Mouse (Mus musculus) CH12.LX (cell line): Measurements from ENCODE around the gene Arhgef12. TPM values are rescaled to one million over a fixed set of nuclear protein-coding genes. Genes with fewer than 3 reads are reported as not detected.

Experiments used
- DNase-seq: peaks from one replicate; pipeline ENCODE4 v3.0.0-alpha.2; 2013; ENCODE audit errors: extremely low read depth
- H3K27ac ChIP-seq: 2 replicates; pipeline ENCODE4 v1.5.1; 2012; ENCODE audit warnings: low read depth, mild to moderate bottlenecking, control low read depth, moderate library complexity; ENCODE audit not compliant: insufficient read depth
- H3K27me3 ChIP-seq: replicated peaks from 2 replicates; pipeline ENCODE3; 2012; ENCODE audit warnings: inconsistent platforms
- H3K36me3 ChIP-seq, 2 experiments: replicated peaks in 1 of 2; 2 replicates each; pipeline versions ENCODE3 to v1.6.1; 2012; ENCODE audit warnings: inconsistent platforms in 1 of 2, low read length in 1 of 2, mild to moderate bottlenecking in 1 of 2, mixed read lengths in 1 of 2, moderate library complexity in 1 of 2; ENCODE audit not compliant: control insufficient read depth in 1 of 2, insufficient read depth in 1 of 2
- H3K4me1 ChIP-seq, 2 experiments: 2 replicates each; pipeline ENCODE4 v1.6.1; 2012; ENCODE audit warnings: inconsistent platforms in 1 of 2, moderate library complexity in 1 of 2; ENCODE audit not compliant: insufficient read depth in 2 of 2, control insufficient read depth in 1 of 2
- H3K4me2 ChIP-seq: 2 replicates; pipeline ENCODE4 v1.6.1; 2012; ENCODE audit warnings: low read depth, mild to moderate bottlenecking, control low read depth; ENCODE audit not compliant: poor library complexity, insufficient read depth, severe bottlenecking
- H3K4me3 ChIP-seq, 3 experiments: fragments of 150-350 bp in 1 of 3; sonication (generic) in 1 of 3; replicated peaks in 1 of 3; 2 replicates each; pipeline versions ENCODE3 to v1.5.1; 2011 to 2012; ENCODE audit warnings: low read depth in 2 of 3, low read length in 2 of 3, mild to moderate bottlenecking in 2 of 3, moderate library complexity in 2 of 3, control low read depth in 1 of 3, improper control_type of control experiment in 1 of 3, inconsistent platforms in 1 of 3, mixed read lengths in 1 of 3; ENCODE audit not compliant: poor library complexity in 1 of 3
- H3K79me2 ChIP-seq: replicated peaks from 2 replicates; pipeline ENCODE4 v1.6.1; 2012; ENCODE audit warnings: mild to moderate bottlenecking, moderate library complexity; ENCODE audit not compliant: control insufficient read depth, poor library complexity, insufficient read depth, severe bottlenecking; ENCODE audit errors: extremely low read depth
- H3K9ac ChIP-seq: 2 replicates; pipeline ENCODE4 v1.6.1; 2012; ENCODE audit warnings: low read depth, mild to moderate bottlenecking, control low read depth, moderate library complexity; ENCODE audit not compliant: insufficient read depth
- H3K9me3 ChIP-seq: replicated peaks from 2 replicates; pipeline ENCODE3; 2012; ENCODE audit warnings: low read length, inconsistent platforms, mixed read lengths
- BHLHE40 ChIP-seq: IDR thresholded peaks from 2 replicates; pipeline ENCODE4 v1.6.1; 2011; ENCODE audit warnings: mild to moderate bottlenecking, low read depth, low read length, improper control_type of control experiment
- CHD2 ChIP-seq: IDR thresholded peaks from 2 replicates; pipeline ENCODE4 v1.6.1; 2011; ENCODE audit warnings: low read length, improper control_type of control experiment
- CTCF ChIP-seq, 2 experiments: IDR thresholded peaks in 1 of 2; conservative IDR thresholded peaks in 1 of 2; 2 replicates each; pipeline ENCODE4 v1.5.1; 2011 to 2012; ENCODE audit warnings: low read depth in 2 of 2, low read length in 2 of 2, improper control_type of control experiment in 1 of 2, inconsistent platforms in 1 of 2, mild to moderate bottlenecking in 1 of 2, moderate library complexity in 1 of 2
- E2F4 ChIP-seq: IDR thresholded peaks from 2 replicates; pipeline ENCODE4 v1.6.1; 2011; ENCODE audit warnings: low read depth, low read length, improper control_type of control experiment; ENCODE audit not compliant: insufficient replicate concordance
- EP300 ChIP-seq: IDR thresholded peaks from 2 replicates; pipeline ENCODE4 v1.6.1; 2011; ENCODE audit warnings: low read length, improper control_type of control experiment
- ETS1 ChIP-seq: conservative IDR thresholded peaks from 2 replicates; pipeline ENCODE4 v1.6.1; 2012; ENCODE audit warnings: low read depth, mild to moderate bottlenecking, inconsistent platforms, low read length, improper control_type of control experiment, moderate library complexity
- GABPA ChIP-seq: IDR thresholded peaks from 2 replicates; pipeline ENCODE4 v1.6.1; 2012; ENCODE audit warnings: low read depth, low read length, improper control_type of control experiment, inconsistent platforms; ENCODE audit not compliant: insufficient replicate concordance
- HCFC1 ChIP-seq: IDR thresholded peaks from 2 replicates; pipeline ENCODE4 v1.6.1; 2012; ENCODE audit warnings: low read depth, mild to moderate bottlenecking, inconsistent platforms, low read length, improper control_type of control experiment
- IRF4 ChIP-seq: IDR thresholded peaks from 2 replicates; pipeline ENCODE4 v1.6.1; 2014; ENCODE audit warnings: low read depth, mild to moderate bottlenecking, inconsistent platforms, low read length, improper control_type of control experiment
- JUN ChIP-seq: IDR thresholded peaks from 2 replicates; pipeline ENCODE4 v1.6.1; 2011; ENCODE audit warnings: low read depth, mild to moderate bottlenecking, low read length, improper control_type of control experiment, moderate library complexity; ENCODE audit not compliant: insufficient read depth
- JUND ChIP-seq: conservative IDR thresholded peaks from 2 replicates; pipeline ENCODE4 v1.6.1; 2011; ENCODE audit warnings: low read depth, low read length, improper control_type of control experiment
- MAFK ChIP-seq: IDR thresholded peaks from 2 replicates; pipeline ENCODE4 v1.6.1; 2011; ENCODE audit warnings: low read length, improper control_type of control experiment; ENCODE audit not compliant: insufficient replicate concordance
- MAZ ChIP-seq: IDR thresholded peaks from 2 replicates; pipeline ENCODE4 v1.6.1; 2012; ENCODE audit warnings: low read depth, mild to moderate bottlenecking, inconsistent platforms, low read length, improper control_type of control experiment, moderate library complexity
- MEF2A ChIP-seq: IDR thresholded peaks from 2 replicates; pipeline ENCODE4 v1.6.1; 2014; ENCODE audit warnings: low read depth, mild to moderate bottlenecking, inconsistent platforms, low read length, improper control_type of control experiment, borderline replicate concordance
- MXI1 ChIP-seq: IDR thresholded peaks from 2 replicates; pipeline ENCODE4 v1.6.1; 2011; ENCODE audit warnings: mild to moderate bottlenecking, low read depth, low read length, improper control_type of control experiment
- NELFE ChIP-seq: IDR thresholded peaks from 2 replicates; pipeline ENCODE4 v1.6.1; 2011; ENCODE audit warnings: low read depth, low read length, improper control_type of control experiment
- NRF1 ChIP-seq: IDR thresholded peaks from 2 replicates; pipeline ENCODE4 v1.6.1; 2014; ENCODE audit warnings: low read depth, mild to moderate bottlenecking, inconsistent platforms, low read length, improper control_type of control experiment, moderate library complexity
- PAX5 ChIP-seq: IDR thresholded peaks from 2 replicates; pipeline ENCODE4 v1.6.1; 2012; ENCODE audit warnings: low read length, inconsistent platforms, mixed read lengths
- POLR2A ChIP-seq: IDR thresholded peaks from 2 replicates; pipeline ENCODE4 v1.6.1; 2011; ENCODE audit warnings: low read depth, mild to moderate bottlenecking, improper control_type of control experiment, low read length
- POLR2AphosphoS2 ChIP-seq: IDR thresholded peaks from 2 replicates; pipeline ENCODE4 v1.6.1; 2011; ENCODE audit warnings: low read depth, low read length, improper control_type of control experiment
- RAD21 ChIP-seq: IDR thresholded peaks from 2 replicates; pipeline ENCODE4 v1.6.1; 2011; ENCODE audit warnings: low read depth, mild to moderate bottlenecking, low read length, improper control_type of control experiment, moderate library complexity
- RCOR1 ChIP-seq: conservative IDR thresholded peaks from 2 replicates; pipeline ENCODE4 v1.6.1; 2012; ENCODE audit warnings: low read depth, mild to moderate bottlenecking, inconsistent platforms, low read length, improper control_type of control experiment
- SIN3A ChIP-seq: IDR thresholded peaks from 2 replicates; pipeline ENCODE4 v1.6.1; 2012; ENCODE audit warnings: low read length, improper control_type of control experiment, inconsistent platforms
- SMC3 ChIP-seq: IDR thresholded peaks from 2 replicates; pipeline ENCODE4 v1.6.1; 2011; ENCODE audit warnings: low read depth, low read length, improper control_type of control experiment
- TBP ChIP-seq: conservative IDR thresholded peaks from 2 replicates; pipeline ENCODE4 v1.6.1; 2011; ENCODE audit warnings: low read depth, low read length, improper control_type of control experiment
- UBTF ChIP-seq: IDR thresholded peaks from 2 replicates; pipeline ENCODE4 v1.6.1; 2012; ENCODE audit warnings: low read depth, mild to moderate bottlenecking, inconsistent platforms, low read length, improper control_type of control experiment, moderate library complexity
- USF2 ChIP-seq: conservative IDR thresholded peaks from 2 replicates; pipeline ENCODE4 v1.6.1; 2011; ENCODE audit warnings: low read depth, low read length, improper control_type of control experiment
- ZC3H11A ChIP-seq: IDR thresholded peaks from 2 replicates; pipeline ENCODE4 v1.6.1; 2012; ENCODE audit warnings: low read depth, mild to moderate bottlenecking, inconsistent platforms, low read length, improper control_type of control experiment
- ZMIZ1 ChIP-seq: IDR thresholded peaks from 2 replicates; pipeline ENCODE4 v1.6.1; 2012; ENCODE audit warnings: low read depth, mild to moderate bottlenecking, inconsistent platforms, low read length, improper control_type of control experiment
- dilution Hi-C: fragments of 300-500 bp; cut with MboI; formaldehyde crosslinking; loops from 2 replicates; pipeline ENCODE4 v1.14.3; 2020; ENCODE audit warnings: low sequenced_read_pairs; ENCODE audit not compliant: extremely low pct_unique_long_range_greater_than_20kb, extremely low pct_ligation_motif_present
- in situ Hi-C: fragments of 300-500 bp; cut with MboI; formaldehyde crosslinking; loops from 3 replicates; pipeline ENCODE4 v1.14.3; 2019; ENCODE audit warnings: low sequenced_read_pairs, low pct_ligation_motif_present, low pct_unique_long_range_greater_than_20kb, mixed read lengths
- polyA plus RNA-seq: library from polyadenylated mRNA; unstranded; fragments of >175 nt; gene quantifications from 2 replicates; pipeline ENCODE4 v1.2.1, GENCODE M21; 2012; ENCODE audit warnings: low read depth; ENCODE audit not compliant: insufficient read length
- total RNA-seq, 2 experiments: library from RNA; depleted of rRNA; stranded (reverse); fragments of 300-350 nt in 1 of 2; fragments of >200 nt in 1 of 2; gene quantifications; 2 replicates each; pipeline ENCODE4 v1.2.3; 2012 to 2014

The Arhgef12 gene
- total and polyA plus RNA-seq, 3 experiments = 4.9 to 9.4 (median 8.7) TPM

DNA sequence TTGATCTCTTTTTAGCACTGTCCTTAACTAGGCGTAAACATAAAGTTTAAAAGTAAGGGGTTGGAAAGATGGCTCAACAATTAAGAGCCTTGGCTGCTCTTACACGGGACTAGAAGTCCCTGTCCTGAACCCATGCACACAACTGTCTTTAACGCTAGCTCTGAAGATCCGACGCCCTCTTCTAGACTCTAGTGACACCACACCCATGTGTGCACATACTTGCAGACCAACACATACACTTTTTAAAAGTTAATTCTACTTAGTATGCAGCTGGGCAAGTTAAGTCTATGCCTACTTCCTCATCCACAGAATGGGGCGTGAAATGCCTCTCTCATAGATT, 9.9 kb upstream of the Arhgef12 start:
- no peaks in the 10 kb centered on the region for H3K27me3 ChIP-seq
- H3K9me3 ChIP-seq = no peaks in the 10 kb centered on the region
- no peaks in the 10 kb centered on the region for H3K36me3 ChIP-seq
- dilution Hi-C loops = no loop called here
- no peak overlapping the region for H3K9ac ChIP-seq
- DNase-seq = no peak
- 0 out of 4 replicates have a peak, but pooled peaks cover 0 to 2% of the 10 kb centered on the region in 2 experiments for H3K4me1 ChIP-seq
- TF ChIP-seq MEF2A (no peak), UBTF (no peak), JUND (no peak), E2F4 (no peak), PAX5 (no peak), ZMIZ1 (no peak), TBP (no peak), MAZ (no peak), EP300 (no peak), SIN3A (no peak), BHLHE40 (no peak), RAD21 (no peak), USF2 (no peak)
- H3K27ac ChIP-seq = no peak overlapping the region
- H3K79me2 ChIP-seq = no peaks in the 10 kb centered on the region
- in situ Hi-C loops = no loop called here
- no peak overlapping the region for H3K4me3 ChIP-seq
- peak overlapping the region; percentile 27; the same call in 1 of the 2 replicates for H3K4me2 ChIP-seq

DNA sequence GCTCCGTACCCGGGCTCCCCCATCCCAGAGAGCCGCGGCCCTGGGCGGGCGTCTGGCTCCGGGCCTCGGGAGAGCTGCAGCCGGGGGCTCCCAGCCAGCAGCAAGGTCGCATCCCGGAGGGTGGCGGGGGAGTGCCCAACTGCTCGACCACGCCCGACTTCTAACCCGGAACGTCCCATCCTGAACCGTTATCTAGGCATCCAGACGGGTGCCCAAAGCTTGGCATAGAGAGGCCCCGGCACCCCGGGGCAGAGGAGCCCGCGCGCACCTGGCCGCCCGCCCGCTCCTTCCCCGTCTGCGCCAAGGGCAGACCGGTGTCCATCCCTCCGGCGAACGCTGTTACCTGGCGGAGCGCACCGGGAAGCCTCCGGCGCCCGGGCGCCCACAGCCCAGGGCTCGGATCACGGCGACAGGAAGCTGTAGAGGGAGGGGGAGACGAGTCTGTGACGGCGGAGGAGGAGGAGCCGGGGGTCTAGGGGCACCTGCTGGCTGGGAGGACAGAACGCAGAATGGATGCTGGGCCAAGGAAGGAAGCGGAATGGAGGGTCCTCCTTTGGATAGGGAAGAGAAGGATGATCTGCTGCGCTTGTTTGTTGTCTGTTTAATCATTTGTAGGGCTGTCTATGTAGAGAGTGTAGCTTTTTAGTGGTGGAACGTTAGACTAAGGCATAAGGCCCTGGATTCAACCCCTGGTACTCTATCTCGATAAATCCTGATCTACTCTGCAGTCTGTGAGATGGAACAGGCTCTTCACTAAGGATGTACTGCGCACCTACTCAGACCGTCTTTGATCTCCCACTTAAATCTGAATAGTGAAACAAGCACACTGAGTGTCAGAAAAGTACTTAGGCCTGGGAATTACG, 9.3 kb upstream of the Arhgef12 start, which contains the start of gene Tmem136:
Tmem136 (minus strand) TSS at position 437 of the 863 bp plus-strand sequence.
- in situ Hi-C loops (no loop called here), dilution Hi-C loops (no loop called here)
- Histone ChIP-seq H3K27ac (no peak within 1 kb of the TSS), H3K4me2 (peak within 1 kb of the TSS; percentile 94), H3K79me2 (no peaks in the 10 kb centered on the region), H3K27me3 (no peaks in the 10 kb centered on the region), H3K4me3 (peak within 1 kb of the TSS; percentile 9 to 89 (median 52)), H3K9ac (peak within 1 kb of the TSS; percentile 91), H3K4me1 (0 out of 4 replicates have a peak, but pooled peaks cover 0 to 2% of the 10 kb centered on the region in 2 experiments), H3K9me3 (no peaks in the 10 kb centered on the region), H3K36me3 (peaks cover 0 to 3% of the 10 kb centered on the region in 2 experiments)
- no peak for DNase-seq
- no peak for TF ChIP-seq MXI1
- TF ChIP-seq JUN = no peak
- no peak for TF ChIP-seq CHD2
- no peak for TF ChIP-seq ZC3H11A
- no peak for TF ChIP-seq MAFK
- TF ChIP-seq MAZ = 0 out of 2 replicates have a peak, but pooled peaks have one; percentile 42
- TF ChIP-seq UBTF = peak; percentile 49; the same call in 1 of the 2 replicates
- TF ChIP-seq ETS1 = no peak
- TF ChIP-seq PAX5 = no peak
- peak; percentile 68 for TF ChIP-seq HCFC1
- TF ChIP-seq ZMIZ1 = peak; percentile 60
- no peak for TF ChIP-seq SMC3
- TF ChIP-seq CTCF (conservative IDR thresholded peaks at IDR 0.05 in 1 of 2, IDR thresholded peaks at IDR 0.05 in 1 of 2; ENCODE audit: low read depth in 2 of 2, low read length in 2 of 2) = peak in 1 of 2 experiments; percentile 41; a peak in 2 of 4 replicates
- peak; percentile 78; the same call in 1 of the 2 replicates for TF ChIP-seq POLR2A
- TF ChIP-seq NRF1 = no peak; the same call in 1 of the 2 replicates
- TF ChIP-seq RAD21 = no peak
- no peak for TF ChIP-seq RCOR1
- TF ChIP-seq JUND = no peak
- no peak for TF ChIP-seq E2F4
- TF ChIP-seq NELFE = peak; percentile 85
- no peak; the same call in 1 of the 2 replicates for TF ChIP-seq GABPA
- 0 out of 2 replicates have a peak, but pooled peaks have one; percentile 13 for TF ChIP-seq IRF4
- TF ChIP-seq POLR2AphosphoS2 = no peak
- TF ChIP-seq EP300 = no peak
- no peak for TF ChIP-seq MEF2A
